In genomic region chr13:43577254-43577653, GRCm38 (mm10) we compare ENCODE assay signal across 11 mouse cellular contexts. TPM values are rescaled to one million over a fixed set of nuclear protein-coding genes. Genes with fewer than 3 reads are reported as not detected.
A peak's percentile ranks its signal among the peaks of the same experiment; 100 is the strongest.
DNase-seq lines count a peak whose midpoint lies in the region; ATAC-seq and TF ChIP-seq lines count a peak whose summit lies in the region.
"Had no signal": no experiment of that assay in that cellular context is flagged by ENCODE, and none has a peak within 500 bp of the region (broad histone marks: within the 10 kb centered on the region; RNA-seq: fewer than 3 reads in every experiment).

No protein-coding gene starts in this region.

- no peak for ATAC-seq in forebrain, postnatal 0 days
- ATAC-seq in midbrain, postnatal 0 days (ENCODE audit: low FRiP score): no peak
- ATAC-seq in midbrain, embryonic 15.5 days (replicated peaks): no peak
- ATAC-seq in forebrain, embryonic 11.5 days (replicated peaks; ENCODE audit: low FRiP score): no peak
- ATAC-seq in hindbrain, embryonic 16.5 days: no peak
- ATAC-seq: intestine, embryonic 15.5 days had no signal

- H3K4me2 ChIP-seq in forebrain, postnatal 0 days (ENCODE audit: low read depth): no peak overlapping the region
- no peak overlapping the region for H3K4me2 ChIP-seq in midbrain, postnatal 0 days (ENCODE audit: low read depth, low read length, poor library complexity, severe bottlenecking)
- no peak overlapping the region for H3K4me2 ChIP-seq in midbrain, embryonic 15.5 days
- no peak overlapping the region for H3K4me2 ChIP-seq in forebrain, embryonic 11.5 days (ENCODE audit: low read depth, low read length, severe bottlenecking)
- H3K4me2 ChIP-seq in hindbrain, embryonic 16.5 days (ENCODE audit: low read length): no peak overlapping the region
- H3K4me2 ChIP-seq: intestine, embryonic 15.5 days; liver, embryonic 13.5 days; neural tube, embryonic 13.5 days had no signal

- no peak overlapping the region for H3K4me3 ChIP-seq in forebrain, postnatal 0 days (ENCODE audit: low read depth, low read length)
- H3K4me3 ChIP-seq in forebrain, embryonic 10.5 days: no peak overlapping the region
- H3K4me3 ChIP-seq in midbrain, postnatal 0 days (ENCODE audit: low read depth, low read length): no peak overlapping the region
- H3K4me3 ChIP-seq in midbrain, embryonic 15.5 days: no peak overlapping the region
- H3K4me3 ChIP-seq in forebrain, embryonic 11.5 days (ENCODE audit: low read depth, low read length): no peak overlapping the region
- no peak overlapping the region for H3K4me3 ChIP-seq in hindbrain, embryonic 16.5 days (ENCODE audit: low read length)
- H3K4me3 ChIP-seq: intestine, embryonic 15.5 days; liver, embryonic 13.5 days; neural tube, embryonic 13.5 days had no signal

- H3K27me3 ChIP-seq in forebrain, postnatal 0 days (ENCODE audit: insufficient read depth, low read length): no peaks in the 10 kb centered on the region
- no peaks in the 10 kb centered on the region for H3K27me3 ChIP-seq in forebrain, embryonic 10.5 days (ENCODE audit: poor library complexity, severe bottlenecking)
- no peaks in the 10 kb centered on the region for H3K27me3 ChIP-seq in midbrain, postnatal 0 days (ENCODE audit: insufficient read depth, low read length)
- H3K27me3 ChIP-seq in midbrain, embryonic 15.5 days (replicated peaks): no peaks in the 10 kb centered on the region
- H3K27me3 ChIP-seq in forebrain, embryonic 11.5 days (ENCODE audit: control insufficient read depth, insufficient read depth, low read length): no peaks in the 10 kb centered on the region
- no peaks in the 10 kb centered on the region for H3K27me3 ChIP-seq in hindbrain, embryonic 16.5 days (replicated peaks; ENCODE audit: control insufficient read depth, insufficient read depth, low read length)
- H3K27me3 ChIP-seq: intestine, embryonic 15.5 days; liver, embryonic 13.5 days; neural tube, embryonic 13.5 days had no signal

- H3K36me3 ChIP-seq in forebrain, postnatal 0 days (ENCODE audit: insufficient read depth): no peaks in the 10 kb centered on the region
- no peaks in the 10 kb centered on the region for H3K36me3 ChIP-seq in forebrain, embryonic 10.5 days (replicated peaks)
- no peaks in the 10 kb centered on the region for H3K36me3 ChIP-seq in midbrain, postnatal 0 days (ENCODE audit: insufficient read depth, low read length)
- no peaks in the 10 kb centered on the region for H3K36me3 ChIP-seq in midbrain, embryonic 15.5 days (replicated peaks)
- H3K36me3 ChIP-seq in forebrain, embryonic 11.5 days (ENCODE audit: control insufficient read depth, insufficient read depth, low read length): no peaks in the 10 kb centered on the region
- H3K36me3 ChIP-seq in hindbrain, embryonic 16.5 days (ENCODE audit: control insufficient read depth, insufficient read depth, low read length): no peaks in the 10 kb centered on the region
- H3K36me3 ChIP-seq: intestine, embryonic 15.5 days; liver, embryonic 13.5 days; neural tube, embryonic 13.5 days had no signal

- peak; percentile 42; the same call in 1 of the 2 replicates for TF ChIP-seq CTCF in forebrain, postnatal 0 days (IDR thresholded peaks at IDR 0.05; ENCODE audit: low read depth)
- TF ChIP-seq CTCF in midbrain, postnatal 0 days (IDR thresholded peaks at IDR 0.05): peak; percentile 49

- no peaks in the 10 kb centered on the region for H3K9me3 ChIP-seq in forebrain, postnatal 0 days (ENCODE audit: low read length)
- no peaks in the 10 kb centered on the region for H3K9me3 ChIP-seq in forebrain, embryonic 10.5 days
- no peaks in the 10 kb centered on the region for H3K9me3 ChIP-seq in midbrain, postnatal 0 days (ENCODE audit: low read length)
- H3K9me3 ChIP-seq in midbrain, embryonic 15.5 days: no peaks in the 10 kb centered on the region
- no peaks in the 10 kb centered on the region for H3K9me3 ChIP-seq in forebrain, embryonic 11.5 days (ENCODE audit: control insufficient read depth, low read length)
- no peaks in the 10 kb centered on the region for H3K9me3 ChIP-seq in hindbrain, embryonic 16.5 days (ENCODE audit: control insufficient read depth, low read length)
- H3K9me3 ChIP-seq: intestine, embryonic 15.5 days; liver, embryonic 13.5 days; neural tube, embryonic 13.5 days had no signal

- WGBS in forebrain, postnatal 0 days: 69% methylated on average over 5 of the region's 5 CpGs
- 73% methylated on average over 5 of the region's 5 CpGs for WGBS in forebrain, embryonic 10.5 days
- WGBS in midbrain, postnatal 0 days: 74% methylated on average over 5 of the region's 5 CpGs
- 72% methylated on average over 5 of the region's 5 CpGs for WGBS in midbrain, embryonic 15.5 days
- 63% methylated on average over 5 of the region's 5 CpGs for WGBS in forebrain, embryonic 11.5 days
- WGBS in hindbrain, embryonic 16.5 days: 67% methylated on average over 5 of the region's 5 CpGs

- H3K4me1 ChIP-seq in forebrain, postnatal 0 days (ENCODE audit: insufficient read depth): no peaks in the 10 kb centered on the region
- H3K4me1 ChIP-seq in forebrain, embryonic 10.5 days: peaks cover 4% of the 10 kb centered on the region; the same call in 1 of the 2 replicates
- H3K4me1 ChIP-seq in midbrain, postnatal 0 days (ENCODE audit: insufficient read depth, low read length): no peaks in the 10 kb centered on the region
- no peaks in the 10 kb centered on the region for H3K4me1 ChIP-seq in midbrain, embryonic 15.5 days
- H3K4me1 ChIP-seq in forebrain, embryonic 11.5 days (replicated peaks; ENCODE audit: control insufficient read depth, insufficient read depth, low read length): no peaks in the 10 kb centered on the region
- H3K4me1 ChIP-seq in hindbrain, embryonic 16.5 days (ENCODE audit: control insufficient read depth, insufficient read depth, low read depth, low read length): no peaks in the 10 kb centered on the region
- H3K4me1 ChIP-seq: intestine, embryonic 15.5 days; liver, embryonic 13.5 days; neural tube, embryonic 13.5 days had no signal

- no peak overlapping the region for H3K9ac ChIP-seq in forebrain, postnatal 0 days
- no peak overlapping the region for H3K9ac ChIP-seq in midbrain, postnatal 0 days (replicated peaks; ENCODE audit: low read length, poor library complexity, severe bottlenecking)
- H3K9ac ChIP-seq in midbrain, embryonic 15.5 days: no peak overlapping the region
- H3K9ac ChIP-seq in forebrain, embryonic 11.5 days (ENCODE audit: low read length): no peak overlapping the region
- H3K9ac ChIP-seq in hindbrain, embryonic 16.5 days (ENCODE audit: low read depth, low read length): no peak overlapping the region
- H3K9ac ChIP-seq: intestine, embryonic 15.5 days; liver, embryonic 13.5 days; neural tube, embryonic 13.5 days had no signal

- no peak for DNase-seq in forebrain, postnatal 0 days
- no peak for DNase-seq in forebrain, embryonic 10.5 days (ENCODE audit: extremely low spot score, low spot score)
- DNase-seq in midbrain, postnatal 0 days (ENCODE audit: low spot score): no peak
- peak; percentile 31 for DNase-seq in c-Kit-positive CD71-negative TER-119-negative erythroid progenitor cells, embryonic 14.5 days (ENCODE audit: low read depth)
- peak; percentile 46 for DNase-seq in thymus, postnatal 14 days
- no peak for DNase-seq in forebrain, embryonic 11.5 days (ENCODE audit: low spot score)
- DNase-seq: liver, embryonic 13.5 days had no signal

- no peak overlapping the region for H3K27ac ChIP-seq in forebrain, postnatal 0 days (ENCODE audit: low read depth, low read length)
- no peak overlapping the region for H3K27ac ChIP-seq in forebrain, embryonic 10.5 days
- H3K27ac ChIP-seq in midbrain, postnatal 0 days (ENCODE audit: low read depth, low read length): no peak overlapping the region
- no peak overlapping the region for H3K27ac ChIP-seq in midbrain, embryonic 15.5 days
- H3K27ac ChIP-seq in forebrain, embryonic 11.5 days (ENCODE audit: low read depth, low read length): no peak overlapping the region
- no peak overlapping the region for H3K27ac ChIP-seq in hindbrain, embryonic 16.5 days (ENCODE audit: low read depth, low read length)
- H3K27ac ChIP-seq: intestine, embryonic 15.5 days; liver, embryonic 13.5 days; neural tube, embryonic 13.5 days had no signal

RNA-seq across cellular contexts. Expression of gene Mcur1, which starts 17.3 kb away (rescaled TPM):
- total RNA-seq in forebrain, postnatal 0 days (2014; rRNA removed): 7.2 and 9.8 TPM in 2 replicates
- polyA plus RNA-seq in forebrain, postnatal 0 days (2015; fragmentation: Nextera tagmentation; extraction: Ambion mirVana): 6.5 and 8.6 TPM in 2 replicates
- 10.1 and 10.5 TPM in 2 replicates for polyA plus RNA-seq in forebrain, embryonic 10.5 days (2016; fragmentation: Nextera tagmentation; extraction: Ambion mirVana)
- 9.9 and 10.9 TPM in 2 replicates for total RNA-seq in midbrain, postnatal 0 days (2014; rRNA removed)
- 6.1 and 7.0 TPM in 2 replicates for polyA plus RNA-seq in midbrain, postnatal 0 days (2015; fragmentation: Nextera tagmentation; extraction: Ambion mirVana)
- polyA plus RNA-seq in midbrain, embryonic 15.5 days (2015; fragmentation: Nextera tagmentation; extraction: Ambion mirVana): 6.4 and 7.2 TPM in 2 replicates
- 12.2 and 12.9 TPM in 2 replicates for polyA plus RNA-seq in forebrain, embryonic 11.5 days (2014; fragmentation: Nextera tagmentation; extraction: Ambion mirVana)
- 6.2 and 8.0 TPM in 2 replicates for polyA plus RNA-seq in hindbrain, embryonic 16.5 days (2015; fragmentation: Nextera tagmentation; extraction: Ambion mirVana)

RNA-seq across cellular contexts. Expression of gene Rnf182, which starts 38.3 kb away (rescaled TPM):
- total RNA-seq in forebrain, postnatal 0 days (2014; rRNA removed): 9.1 and 9.3 TPM in 2 replicates
- 32.5 and 42.0 TPM in 2 replicates for polyA plus RNA-seq in forebrain, postnatal 0 days (2015; fragmentation: Nextera tagmentation; extraction: Ambion mirVana)
- 6.6 and 6.7 TPM in 2 replicates for polyA plus RNA-seq in forebrain, embryonic 10.5 days (2016; fragmentation: Nextera tagmentation; extraction: Ambion mirVana)
- 6.0 and 10.2 TPM in 2 replicates for total RNA-seq in midbrain, postnatal 0 days (2014; rRNA removed)
- 22.2 and 25.5 TPM in 2 replicates for polyA plus RNA-seq in midbrain, postnatal 0 days (2015; fragmentation: Nextera tagmentation; extraction: Ambion mirVana)
- 29.4 and 32.8 TPM in 2 replicates for polyA plus RNA-seq in midbrain, embryonic 15.5 days (2015; fragmentation: Nextera tagmentation; extraction: Ambion mirVana)
- 10.0 and 13.5 TPM in 2 replicates for polyA plus RNA-seq in forebrain, embryonic 11.5 days (2014; fragmentation: Nextera tagmentation; extraction: Ambion mirVana)
- 30.5 and 34.1 TPM in 2 replicates for polyA plus RNA-seq in hindbrain, embryonic 16.5 days (2015; fragmentation: Nextera tagmentation; extraction: Ambion mirVana)

Comparison
In these comparisons a context has a peak if more than half of its experiments do, and no peak if none do; other contexts are left out.
1. DNase-seq: peak in c-Kit-positive CD71-negative TER-119-negative erythroid progenitor cells, embryonic 14.5 days (single experiment) and thymus, postnatal 14 days (single experiment); none in forebrain, postnatal 0 days (single experiment), forebrain, embryonic 10.5 days (single experiment), midbrain, postnatal 0 days (single experiment) and forebrain, embryonic 11.5 days (single experiment).